Mouse (Mus musculus): ENCODE data around the gene 1700088E04Rik. TPM values are rescaled to one million over a fixed set of nuclear protein-coding genes. Genes with fewer than 3 reads are reported as not detected.
A peak's percentile ranks its signal among the peaks of the same experiment; 100 is the strongest.

The 1700088E04Rik gene
- polyA plus RNA-seq, 1 experiment, result 4.1 TPM

GRCm38 (mm10) chr15:79123751-79124150 lies 17.3 kb downstream of the 1700088E04Rik start:
- TF ChIP-seq FLI1 (IDR thresholded peaks at IDR 0.05; ENCODE audit: low read length), result no peak
- no peak for TF ChIP-seq GATA1 (IDR thresholded peaks at IDR 0.05; ENCODE audit: borderline replicate concordance, low read length)
- Histone ChIP-seq H3K36me3 (replicated peaks; ENCODE audit: low read length) (peaks cover 98% of the 10 kb centered on the region), H3K9me3 (peaks cover 9% of the 10 kb centered on the region), H3K4me1 (peaks cover 33% of the 10 kb centered on the region), H3K4me3 (replicated peaks) (no peak overlapping the region), H3K27me3 (replicated peaks) (no peaks in the 10 kb centered on the region)

GRCm38 (mm10) chr15:79122546-79122945 lies 18.5 kb downstream of the 1700088E04Rik start:
- Histone ChIP-seq H3K9me3 (no peaks in the 10 kb centered on the region), H3K36me3 (replicated peaks; ENCODE audit: low read length) (peaks cover 98% of the 10 kb centered on the region), H3K4me1 (peaks cover 33% of the 10 kb centered on the region)

GRCm38 (mm10) chr15:79122119-79122518 lies 18.9 kb downstream of the 1700088E04Rik start:
- Histone ChIP-seq H3K9me3 (no peaks in the 10 kb centered on the region), H3K4me1 (peaks cover 33% of the 10 kb centered on the region), H3K27me3 (replicated peaks) (no peaks in the 10 kb centered on the region), H3K36me3 (replicated peaks; ENCODE audit: low read length) (peaks cover 98% of the 10 kb centered on the region), H3K4me3 (replicated peaks) (no peak overlapping the region)
- no peak for TF ChIP-seq GATA1 (IDR thresholded peaks at IDR 0.05; ENCODE audit: borderline replicate concordance, low read length)
- TF ChIP-seq FLI1 (IDR thresholded peaks at IDR 0.05; ENCODE audit: low read length), result no peak

More at GRCm38 (mm10) chr15:79122546-79122945, 18.5 kb downstream of the 1700088E04Rik start:
- Histone ChIP-seq H3K27me3 (replicated peaks) (no peaks in the 10 kb centered on the region), H3K4me3 (replicated peaks) (no peak overlapping the region)
- no peak for TF ChIP-seq FLI1 (IDR thresholded peaks at IDR 0.05; ENCODE audit: low read length)
- TF ChIP-seq GATA1 (IDR thresholded peaks at IDR 0.05; ENCODE audit: borderline replicate concordance, low read length), result no peak

GRCm38 (mm10) chr15:79119491-79119890 lies 21.6 kb downstream of the 1700088E04Rik start:
- peaks cover 98% of the 10 kb centered on the region for H3K36me3 ChIP-seq (replicated peaks; ENCODE audit: low read length)
- H3K4me3 ChIP-seq (replicated peaks), result no peak overlapping the region
- H3K4me1 ChIP-seq, result peaks cover 26% of the 10 kb centered on the region
- H3K9me3 ChIP-seq, result no peaks in the 10 kb centered on the region
- no peaks in the 10 kb centered on the region for H3K27me3 ChIP-seq (replicated peaks)
- TF ChIP-seq GATA1 (IDR thresholded peaks at IDR 0.05; ENCODE audit: borderline replicate concordance, low read length) (no peak), FLI1 (IDR thresholded peaks at IDR 0.05; ENCODE audit: low read length) (no peak)

- Histone ChIP-seq H3K27me3 (replicated peaks) (no peaks in the 10 kb centered on the region), H3K36me3 (replicated peaks; ENCODE audit: low read length) (peaks cover 77% of the 10 kb centered on the region), H3K4me1 (peaks cover 11% of the 10 kb centered on the region), H3K4me3 (replicated peaks) (no peak overlapping the region), H3K9me3 (no peaks in the 10 kb centered on the region)
- no peak for TF ChIP-seq GATA1 (IDR thresholded peaks at IDR 0.05; ENCODE audit: borderline replicate concordance, low read length)
These were observed 25.8 kb downstream of the 1700088E04Rik start for GRCm38 (mm10) chr15:79115276-79115675.

- peaks cover 44% of the 10 kb centered on the region for H3K36me3 ChIP-seq (replicated peaks; ENCODE audit: low read length)
- H3K4me3 ChIP-seq (replicated peaks), result no peak overlapping the region
- H3K9me3 ChIP-seq, result no peaks in the 10 kb centered on the region
- H3K4me1 ChIP-seq, result peaks cover 37% of the 10 kb centered on the region
- peaks cover 7% of the 10 kb centered on the region for H3K27me3 ChIP-seq (replicated peaks)
- TF ChIP-seq FLI1 (IDR thresholded peaks at IDR 0.05; ENCODE audit: low read length) (no peak), GATA1 (IDR thresholded peaks at IDR 0.05; ENCODE audit: borderline replicate concordance, low read length) (no peak)
These were observed 29.3 kb downstream of the 1700088E04Rik start for GRCm38 (mm10) chr15:79111774-79112173.

- Histone ChIP-seq H3K27me3 (replicated peaks) (peaks cover 11% of the 10 kb centered on the region), H3K9me3 (no peaks in the 10 kb centered on the region), H3K4me3 (replicated peaks) (peak overlapping the region; percentile 99), H3K4me1 (peaks cover 45% of the 10 kb centered on the region), H3K36me3 (replicated peaks; ENCODE audit: low read length) (peaks cover 31% of the 10 kb centered on the region)
- TF ChIP-seq FLI1 (IDR thresholded peaks at IDR 0.05; ENCODE audit: low read length) (no peak), GATA1 (IDR thresholded peaks at IDR 0.05; ENCODE audit: borderline replicate concordance, low read length) (no peak)
These were observed 30.5 kb downstream of the 1700088E04Rik start for GRCm38 (mm10) chr15:79110528-79110927.

GRCm38 (mm10) chr15:79110031-79110430 lies 31.0 kb downstream of the 1700088E04Rik start:
- Histone ChIP-seq H3K27me3 (replicated peaks) (peaks cover 12% of the 10 kb centered on the region), H3K4me3 (replicated peaks) (peak overlapping the region; percentile 99), H3K9me3 (no peaks in the 10 kb centered on the region), H3K4me1 (peaks cover 47% of the 10 kb centered on the region), H3K36me3 (replicated peaks; ENCODE audit: low read length) (peaks cover 26% of the 10 kb centered on the region)
- TF ChIP-seq FLI1 (IDR thresholded peaks at IDR 0.05; ENCODE audit: low read length), result no peak
- no peak for TF ChIP-seq GATA1 (IDR thresholded peaks at IDR 0.05; ENCODE audit: borderline replicate concordance, low read length)

- H3K27me3 ChIP-seq (replicated peaks), result peaks cover 18% of the 10 kb centered on the region
These were observed 31.6 kb downstream of the 1700088E04Rik start for GRCm38 (mm10) chr15:79109321-79109934.

GRCm38 (mm10) chr15:79108421-79109320 lies 32.4 kb downstream of the 1700088E04Rik start, which contains the start of gene Micall1:
Gene Micall1 (plus strand): TSS chr15:79108898.
- TF ChIP-seq FLI1 (IDR thresholded peaks at IDR 0.05; ENCODE audit: low read length), result no peak
- Histone ChIP-seq H3K4me1 (peaks cover 50% of the 10 kb centered on the region), H3K36me3 (replicated peaks; ENCODE audit: low read length) (peaks cover 14% of the 10 kb centered on the region), H3K4me3 (replicated peaks) (peak within 1 kb of the TSS; percentile 99), H3K27me3 (replicated peaks) (peaks cover 22% of the 10 kb centered on the region), H3K9me3 (peaks cover 7% of the 10 kb centered on the region)

More at GRCm38 (mm10) chr15:79109321-79109934, 31.6 kb downstream of the 1700088E04Rik start:
- TF ChIP-seq GATA1 (IDR thresholded peaks at IDR 0.05; ENCODE audit: borderline replicate concordance, low read length) (no peak), FLI1 (IDR thresholded peaks at IDR 0.05; ENCODE audit: low read length) (no peak)
- Histone ChIP-seq H3K4me3 (replicated peaks) (peak overlapping the region; percentile 99), H3K4me1 (peaks cover 50% of the 10 kb centered on the region), H3K36me3 (replicated peaks; ENCODE audit: low read length) (peaks cover 20% of the 10 kb centered on the region), H3K9me3 (peaks cover 5% of the 10 kb centered on the region)

All from megakaryocyte, embryonic 14.5 days (primary cell).